Comparison of ENCODE assay signal across 29 mouse cellular contexts in the genomic region with DNA sequence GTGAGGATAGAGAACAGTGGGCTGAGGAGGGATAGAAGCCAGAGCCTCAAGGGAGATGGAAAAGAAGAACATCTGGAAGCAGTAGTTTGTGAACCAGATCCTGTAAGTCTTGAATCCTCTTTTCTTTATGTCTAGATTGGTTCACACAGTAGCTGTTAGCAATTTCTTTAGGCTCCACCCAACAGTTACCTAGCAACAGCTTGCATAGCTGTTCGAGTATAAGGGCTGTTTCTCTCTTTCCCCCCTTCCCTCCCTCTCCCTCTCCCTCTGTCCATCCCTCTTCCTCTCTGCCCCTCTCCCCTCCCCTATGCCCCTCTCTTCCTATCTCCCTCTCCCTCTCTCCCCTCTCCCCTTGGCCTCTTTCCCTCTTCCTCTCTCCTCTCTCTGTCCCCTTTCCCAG.
A peak's percentile ranks its signal among the peaks of the same experiment; 100 is the strongest.
DNase-seq lines count a peak whose midpoint lies in the region; ATAC-seq lines count a peak whose summit lies in the region.
"Had no signal": no experiment of that assay in that cellular context is flagged by ENCODE, and none has a peak within 500 bp of the region (broad histone marks: within the 10 kb centered on the region; RNA-seq: fewer than 3 reads in every experiment).

No protein-coding gene starts in this region.

- no peak overlapping the region for H3K9ac ChIP-seq in forebrain, embryonic 11.5 days (ENCODE audit: low read length)
- H3K9ac ChIP-seq in forebrain, embryonic 15.5 days (replicated peaks), result no peak overlapping the region
- no peak overlapping the region for H3K9ac ChIP-seq in limb, embryonic 11.5 days (ENCODE audit: low read length)
- H3K9ac ChIP-seq: embryonic facial prominence, embryonic 13.5 days; hindbrain, embryonic 13.5 days; kidney, embryonic 15.5 days; liver, embryonic 12.5 days; liver, postnatal 0 days; midbrain, embryonic 12.5 days had no signal

- no peaks in the 10 kb centered on the region for H3K36me3 ChIP-seq in forebrain, embryonic 11.5 days (ENCODE audit: control insufficient read depth, insufficient read depth, low read length)
- H3K36me3 ChIP-seq in forebrain, embryonic 15.5 days, result no peaks in the 10 kb centered on the region
- H3K36me3 ChIP-seq in limb, embryonic 11.5 days (ENCODE audit: control insufficient read depth, insufficient read depth, low read length), result no peaks in the 10 kb centered on the region
- H3K36me3 ChIP-seq in limb, embryonic 10.5 days, result no peaks in the 10 kb centered on the region
- H3K36me3 ChIP-seq: embryonic facial prominence, embryonic 13.5 days; hindbrain, embryonic 13.5 days; kidney, embryonic 15.5 days; liver, embryonic 12.5 days; midbrain, embryonic 12.5 days had no signal

- WGBS in forebrain, embryonic 11.5 days, result 19% methylated on average over 1 of the region's 1 CpGs
- WGBS in forebrain, embryonic 15.5 days, result 6% methylated on average over 1 of the region's 1 CpGs
- 7% methylated on average over 1 of the region's 1 CpGs for WGBS in limb, embryonic 11.5 days
- WGBS in limb, embryonic 10.5 days, result 12% methylated on average over 1 of the region's 1 CpGs

- H3K27ac ChIP-seq in forebrain, embryonic 11.5 days (ENCODE audit: low read depth, low read length), result no peak overlapping the region
- H3K27ac ChIP-seq in forebrain, embryonic 15.5 days (replicated peaks), result no peak overlapping the region
- no peak overlapping the region for H3K27ac ChIP-seq in limb, embryonic 11.5 days (replicated peaks; ENCODE audit: low read depth, low read length)
- no peak overlapping the region for H3K27ac ChIP-seq in limb, embryonic 10.5 days
- H3K27ac ChIP-seq: embryonic facial prominence, embryonic 13.5 days; hindbrain, embryonic 13.5 days; kidney, embryonic 15.5 days; left cerebral cortex, adult 2 months; liver, embryonic 12.5 days; midbrain, embryonic 12.5 days had no signal

- ATAC-seq in forebrain, embryonic 11.5 days (replicated peaks; ENCODE audit: low FRiP score), result peak; percentile 53; the same call in 1 of the 2 replicates
- no peak for ATAC-seq in forebrain, embryonic 15.5 days (replicated peaks)
- no peak for ATAC-seq in limb, embryonic 11.5 days (ENCODE audit: insufficient number of reproducible peaks, low FRiP score, low TSS enrichment, low read depth)
- ATAC-seq in erythroblast, adult 5-6 weeks (replicated peaks; ENCODE audit: low FRiP score, poor library complexity, severe bottlenecking), result no peak
- no peak for ATAC-seq in monocyte, adult 5-6 weeks (replicated peaks; ENCODE audit: insufficient number of reproducible peaks, low FRiP score, low TSS enrichment, poor library complexity, severe bottlenecking)
- ATAC-seq: activated CD4-positive, CD25-positive, alpha-beta regulatory T cell, adult 4 months; CD4-positive, CD25-positive, alpha-beta regulatory T cell, adult 4 months; liver, embryonic 12.5 days; liver, postnatal 0 days had no signal

- H3K4me3 ChIP-seq in forebrain, embryonic 11.5 days (ENCODE audit: low read depth, low read length), result no peak overlapping the region
- no peak overlapping the region for H3K4me3 ChIP-seq in forebrain, embryonic 15.5 days
- H3K4me3 ChIP-seq in limb, embryonic 11.5 days (ENCODE audit: low read depth, low read length), result no peak overlapping the region
- no peak overlapping the region for H3K4me3 ChIP-seq in limb, embryonic 10.5 days
- H3K4me3 ChIP-seq: embryonic facial prominence, embryonic 13.5 days; hindbrain, embryonic 13.5 days; kidney, embryonic 15.5 days; left cerebral cortex, adult 2 months; liver, embryonic 12.5 days; midbrain, embryonic 12.5 days had no signal

- no peaks in the 10 kb centered on the region for H3K9me3 ChIP-seq in forebrain, embryonic 11.5 days (ENCODE audit: control insufficient read depth, low read length)
- H3K9me3 ChIP-seq in forebrain, embryonic 15.5 days, result no peaks in the 10 kb centered on the region
- H3K9me3 ChIP-seq in limb, embryonic 11.5 days (ENCODE audit: control insufficient read depth, low read length), result no peaks in the 10 kb centered on the region
- no peaks in the 10 kb centered on the region for H3K9me3 ChIP-seq in limb, embryonic 10.5 days (replicated peaks)
- H3K9me3 ChIP-seq: embryonic facial prominence, embryonic 13.5 days; hindbrain, embryonic 13.5 days; kidney, embryonic 15.5 days; liver, embryonic 12.5 days; midbrain, embryonic 12.5 days had no signal

- H3K4me1 ChIP-seq in forebrain, embryonic 11.5 days (replicated peaks; ENCODE audit: control insufficient read depth, insufficient read depth, low read length), result no peaks in the 10 kb centered on the region
- no peaks in the 10 kb centered on the region for H3K4me1 ChIP-seq in forebrain, embryonic 15.5 days
- H3K4me1 ChIP-seq in limb, embryonic 11.5 days (ENCODE audit: control insufficient read depth, insufficient read depth, low read length), result no peaks in the 10 kb centered on the region
- no peaks in the 10 kb centered on the region for H3K4me1 ChIP-seq in limb, embryonic 10.5 days
- H3K4me1 ChIP-seq: hindbrain, embryonic 13.5 days; liver, embryonic 12.5 days; midbrain, embryonic 12.5 days had no signal

- no peaks in the 10 kb centered on the region for H3K27me3 ChIP-seq in forebrain, embryonic 11.5 days (ENCODE audit: control insufficient read depth, insufficient read depth, low read length)
- no peaks in the 10 kb centered on the region for H3K27me3 ChIP-seq in forebrain, embryonic 15.5 days
- H3K27me3 ChIP-seq in limb, embryonic 11.5 days (ENCODE audit: control insufficient read depth, insufficient read depth, low read length), result no peaks in the 10 kb centered on the region
- H3K27me3 ChIP-seq in limb, embryonic 10.5 days (ENCODE audit: low read depth, poor library complexity, severe bottlenecking), result no peaks in the 10 kb centered on the region
- H3K27me3 ChIP-seq: embryonic facial prominence, embryonic 13.5 days; hindbrain, embryonic 13.5 days; kidney, embryonic 15.5 days; liver, embryonic 12.5 days; midbrain, embryonic 12.5 days had no signal

- no peak overlapping the region for H3K4me2 ChIP-seq in forebrain, embryonic 11.5 days (ENCODE audit: low read depth, low read length, severe bottlenecking)
- no peak overlapping the region for H3K4me2 ChIP-seq in forebrain, embryonic 15.5 days (replicated peaks)
- H3K4me2 ChIP-seq in limb, embryonic 11.5 days (ENCODE audit: low read depth, severe bottlenecking), result no peak overlapping the region
- H3K4me2 ChIP-seq: embryonic facial prominence, embryonic 13.5 days; heart, embryonic 11.5 days; hindbrain, embryonic 13.5 days; kidney, embryonic 15.5 days; liver, embryonic 12.5 days; midbrain, embryonic 12.5 days had no signal

- no peak for DNase-seq in forebrain, embryonic 11.5 days (ENCODE audit: low spot score)
- DNase-seq in limb, embryonic 11.5 days (ENCODE audit: low spot score), result peak; percentile 9
- DNase-seq in limb, embryonic 10.5 days (ENCODE audit: low spot score), result no peak
- DNase-seq in R1 (ENCODE audit: low read depth, low spot score), result peak; percentile 2
- DNase-seq in embryo, embryonic 11 days, result peak; percentile 8
- DNase-seq: adrenal gland, adult 8-10 months; cerebellum, adult 11 months; cerebellum, adult 9-11 months; gastrocnemius, postnatal 36 days; heart, adult 18-20 months; heart, postnatal 36 days; kidney, adult 18-20 months; kidney, postnatal 25 days; liver, postnatal 0 days; lung, postnatal 36 days; right cerebral cortex, postnatal 14 days; thymus, postnatal 4 days had no signal

Comparison
In these comparisons a context has a peak if more than half of its experiments do, and no peak if none do; other contexts are left out.
1. DNase-seq: peak in limb, embryonic 11.5 days (single experiment), R1 (single experiment) and embryo, embryonic 11 days (single experiment); none in forebrain, embryonic 11.5 days (single experiment) and limb, embryonic 10.5 days (single experiment).